Mouse (Mus musculus): Measurements from ENCODE around the gene Ivd.

- TF ChIP-seq POLR2A (IDR thresholded peaks at IDR 0.05; ENCODE audit: borderline replicate concordance, control insufficient read depth, low read depth, low read length) (no peak), CTCF (IDR thresholded peaks at IDR 0.05; ENCODE audit: control insufficient read depth, insufficient read depth, low read length) (no peak)
Observed at GRCm38 (mm10) chr2:118834061-118834460, 27.7 kb upstream of the Ivd start.
